Mouse (Mus musculus) liver, embryonic 14.5 days (tissue): ENCODE data around the gene Gm11020. TPM values are rescaled to one million over a fixed set of nuclear protein-coding genes. Genes with fewer than 3 reads are reported as not detected.

Experiments used
- ATAC-seq: fragments of 200-750 bp; cut with Nextera tagmentation; 2 replicates; pipeline ENCODE4 v1.8.0; 2017; ENCODE audit warnings: moderate number of reproducible peaks, mild to moderate bottlenecking, moderate library complexity; ENCODE audit not compliant: insufficient read depth
- DNase-seq, 3 experiments: peaks; one replicate each; pipeline ENCODE4 v3.0.0-alpha.2; 2012 to 2013; ENCODE audit warnings: low read depth in 3 of 3, low spot score in 3 of 3
- H3K27ac ChIP-seq: fragments of 300-500 bp; sonication (generic); 2 replicates; pipeline ENCODE4 v1.5.1; 2014; ENCODE audit warnings: moderate library complexity, mild to moderate bottlenecking, control low read depth, inconsistent platforms
- H3K27me3 ChIP-seq: fragments of 300-500 bp; sonication (generic); 2 replicates; pipeline ENCODE4 v1.6.1; 2014; ENCODE audit warnings: mild to moderate bottlenecking, low read length, moderate library complexity; ENCODE audit not compliant: control insufficient read depth, insufficient read depth
- H3K36me3 ChIP-seq: fragments of 300-500 bp; sonication (generic); replicated peaks from 2 replicates; pipeline ENCODE4 v1.6.1; 2014; ENCODE audit warnings: low read depth; ENCODE audit not compliant: control insufficient read depth, insufficient read depth
- H3K4me1 ChIP-seq, 2 experiments: fragments of 200-500 bp in 1 of 2; fragments of 300-500 bp in 1 of 2; sonication (generic) in 1 of 2; replicated peaks; 2 replicates each; pipeline ENCODE4 v1.6.1; 2012 to 2014; ENCODE audit warnings: antibody characterized with exemption in 1 of 2, inconsistent platforms in 1 of 2, low read length in 1 of 2; ENCODE audit not compliant: control insufficient read depth in 2 of 2, insufficient read depth in 2 of 2
- H3K4me2 ChIP-seq: fragments of 300-500 bp; sonication (generic); 2 replicates; pipeline ENCODE4 v1.6.1; 2014; ENCODE audit warnings: low read depth, mild to moderate bottlenecking, control low read depth, moderate library complexity
- H3K4me3 ChIP-seq, 2 experiments: fragments of 200-500 bp in 1 of 2; fragments of 300-500 bp in 1 of 2; sonication (generic) in 1 of 2; 2 replicates each; pipeline ENCODE4 v1.5.1; 2012 to 2014; ENCODE audit warnings: low read depth in 2 of 2, low read length in 2 of 2, mild to moderate bottlenecking in 2 of 2, control low read depth in 1 of 2, inconsistent platforms in 1 of 2, moderate library complexity in 1 of 2; ENCODE audit not compliant: insufficient read depth in 1 of 2
- H3K9ac ChIP-seq: fragments of 300-500 bp; sonication (generic); replicated peaks from 2 replicates; pipeline ENCODE4 v1.6.1; 2014; ENCODE audit warnings: mild to moderate bottlenecking, control low read depth, moderate library complexity
- H3K9me3 ChIP-seq: fragments of 300-500 bp; sonication (generic); 2 replicates; pipeline ENCODE4 v1.6.1; 2016; ENCODE audit warnings: low read length, mixed read lengths; ENCODE audit not compliant: control insufficient read depth
- CTCF ChIP-seq: IDR thresholded peaks from 2 replicates; pipeline ENCODE4 v1.5.1; 2016; ENCODE audit warnings: antibody characterized with exemption, low read depth, control low read depth
- EP300 ChIP-seq: IDR thresholded peaks from 2 replicates; pipeline ENCODE4 v1.6.1; 2016; ENCODE audit warnings: antibody characterized with exemption, low read depth
- WGBS: fragments of 180-500 bp; shearing (Covaris S2); extraction: QIAGEN DNeasy Blood & Tissue Kit; methylation state at CpG from one replicate; pipeline ENCODE4 v1.1.7; 2014; ENCODE audit not compliant: insufficient replicate concordance; 5-methylcytosine and 5-hydroxymethylcytosine counted together
- polyA plus RNA-seq, 2 experiments: library from polyadenylated mRNA; depleted of rRNA in 1 of 2; stranded (reverse) in 1 of 2; unstranded in 1 of 2; fragments of >200 nt; fragmentation: Nextera tagmentation in 1 of 2; extraction: Ambion mirVana in 1 of 2; gene quantifications; 2 replicates each; pipeline versions ENCODE4 v1.2.1 to v1.2.3; 2012 to 2014

The Gm11020 gene
- polyA plus RNA-seq, 2 experiments, result not detected

DNA sequence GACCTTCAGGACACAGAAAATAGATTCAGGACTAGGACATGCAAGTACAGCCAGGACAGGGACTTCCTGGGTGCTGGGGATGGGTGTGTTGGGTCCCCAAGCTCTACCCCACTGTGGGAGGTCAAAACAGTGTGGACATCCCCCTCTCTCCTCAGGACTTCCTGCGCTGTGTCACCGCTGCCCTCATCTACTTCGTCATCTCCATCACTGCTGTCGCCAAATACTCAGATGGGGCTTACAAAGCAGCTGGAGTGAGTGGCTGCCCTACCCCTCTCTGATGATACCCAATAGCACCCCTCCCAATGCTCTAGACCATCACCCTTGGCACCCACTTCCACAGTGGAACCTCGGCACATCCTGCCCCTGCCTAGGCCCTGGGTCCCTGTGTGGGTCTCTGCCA lies 23.3 kb downstream of the Gm11020 start:
- Histone ChIP-seq H3K9ac (no peak overlapping the region), H3K9me3 (no peaks in the 10 kb centered on the region), H3K36me3 (no peaks in the 10 kb centered on the region; the same call in 1 of the 2 replicates), H3K27me3 (peaks cover 2% of the 10 kb centered on the region; the same call in 1 of the 2 replicates), H3K4me2 (no peak overlapping the region), H3K4me3 (no peak overlapping the region), H3K4me1 (peaks cover 0 to 2% of the 10 kb centered on the region in 2 experiments; a peak in 1 of 4 replicates), H3K27ac (no peak overlapping the region)
- WGBS, result 65% methylated on average over 5 of the region's 5 CpGs
- ATAC-seq (no peak), DNase-seq (no peak)
- TF ChIP-seq EP300 (no peak), CTCF (no peak)

DNA sequence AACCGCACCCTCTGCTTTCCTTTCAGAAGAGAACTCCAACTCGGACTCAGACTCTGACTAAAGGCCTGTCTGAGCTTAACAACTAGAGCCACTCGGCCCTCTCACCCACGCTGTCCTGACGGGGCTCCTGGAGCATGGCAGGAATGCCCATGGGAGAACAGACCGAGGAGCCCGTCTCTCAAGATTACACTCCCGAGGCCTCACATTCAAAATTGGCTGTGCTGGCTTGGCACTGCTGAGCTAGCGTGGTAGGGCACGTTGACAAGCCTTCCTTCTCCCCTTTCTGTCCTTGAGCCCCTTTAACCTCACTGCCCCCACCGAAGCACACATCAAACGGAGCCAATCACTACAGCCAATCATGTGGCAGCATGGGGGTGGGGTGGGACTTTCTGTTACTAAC lies 25.3 kb downstream of the Gm11020 start:
- no peak overlapping the region for H3K9ac ChIP-seq
- H3K4me1 ChIP-seq, result no peaks in the 10 kb centered on the region; a peak in 1 of 4 replicates
- 62% methylated on average over 12 of the region's 12 CpGs for WGBS
- no peak overlapping the region for H3K4me2 ChIP-seq
- TF ChIP-seq CTCF, result no peak
- no peak for TF ChIP-seq EP300
- ATAC-seq, result no peak
- no peaks in the 10 kb centered on the region for H3K27me3 ChIP-seq
- H3K4me3 ChIP-seq, result no peak overlapping the region
- H3K9me3 ChIP-seq, result no peaks in the 10 kb centered on the region
- DNase-seq, result no peak
- H3K36me3 ChIP-seq, result no peaks in the 10 kb centered on the region; the same call in 1 of the 2 replicates
- H3K27ac ChIP-seq, result no peak overlapping the region

DNA sequence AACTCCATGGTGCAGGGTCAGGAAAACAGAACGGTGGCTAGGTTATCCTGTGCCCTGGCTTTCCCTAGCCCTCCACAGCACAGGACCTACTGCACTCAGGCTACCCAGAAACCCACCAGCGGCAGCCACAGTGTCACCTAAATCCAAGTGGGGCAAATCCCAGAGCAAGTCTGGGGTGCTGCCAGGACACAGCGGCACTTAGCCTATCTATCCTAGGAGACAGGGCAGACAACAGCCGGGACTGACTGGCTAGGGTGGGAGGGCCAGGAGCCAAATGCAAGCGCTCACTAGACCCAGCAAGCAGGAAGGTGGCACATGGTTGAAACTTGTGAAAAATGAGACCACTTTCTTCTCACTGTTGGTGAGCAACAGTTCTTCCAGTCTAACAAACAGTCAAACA lies 27.6 kb downstream of the Gm11020 start:
- Histone ChIP-seq H3K27me3 (no peaks in the 10 kb centered on the region), H3K27ac (no peak overlapping the region), H3K4me1 (no peaks in the 10 kb centered on the region; a peak in 1 of 4 replicates), H3K36me3 (no peaks in the 10 kb centered on the region; the same call in 1 of the 2 replicates), H3K9ac (no peak overlapping the region), H3K4me2 (no peak overlapping the region), H3K4me3 (no peak overlapping the region), H3K9me3 (no peaks in the 10 kb centered on the region)
- 71% methylated on average over 5 of the region's 5 CpGs for WGBS
- no peak for DNase-seq
- no peak for ATAC-seq
- TF ChIP-seq EP300 (no peak), CTCF (no peak)

DNA sequence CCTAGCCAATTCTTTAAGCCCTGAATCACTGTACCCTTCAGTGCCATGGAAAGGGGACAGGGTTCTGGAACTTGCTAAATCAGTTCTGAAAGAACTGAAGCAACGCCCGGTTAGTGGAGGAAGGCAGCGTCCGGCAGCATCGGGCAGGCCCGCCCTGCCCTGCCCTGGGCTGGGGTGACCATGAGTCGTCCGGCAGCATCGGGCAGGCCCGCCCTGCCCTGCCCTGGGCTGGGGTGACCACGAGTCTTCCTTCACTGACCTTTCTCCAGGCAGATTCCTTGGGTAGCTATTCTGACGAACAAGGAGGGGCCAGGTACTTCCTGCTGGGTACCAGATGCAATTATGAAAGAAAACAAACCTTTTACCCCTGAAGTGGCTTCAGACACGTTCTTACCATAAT lies 28.7 kb downstream of the Gm11020 start:
- no peak overlapping the region for H3K9ac ChIP-seq
- H3K36me3 ChIP-seq, result no peaks in the 10 kb centered on the region; the same call in 1 of the 2 replicates
- H3K27me3 ChIP-seq, result no peaks in the 10 kb centered on the region
- no peak overlapping the region for H3K4me2 ChIP-seq
- no peak for ATAC-seq
- H3K27ac ChIP-seq, result no peak overlapping the region
- 71% methylated on average over 13 of the region's 13 CpGs for WGBS
- TF ChIP-seq EP300 (no peak), CTCF (no peak)
- no peaks in the 10 kb centered on the region for H3K9me3 ChIP-seq
- H3K4me3 ChIP-seq, result no peak overlapping the region
- H3K4me1 ChIP-seq, result no peaks in the 10 kb centered on the region; a peak in 1 of 4 replicates
- DNase-seq, result no peak

DNA sequence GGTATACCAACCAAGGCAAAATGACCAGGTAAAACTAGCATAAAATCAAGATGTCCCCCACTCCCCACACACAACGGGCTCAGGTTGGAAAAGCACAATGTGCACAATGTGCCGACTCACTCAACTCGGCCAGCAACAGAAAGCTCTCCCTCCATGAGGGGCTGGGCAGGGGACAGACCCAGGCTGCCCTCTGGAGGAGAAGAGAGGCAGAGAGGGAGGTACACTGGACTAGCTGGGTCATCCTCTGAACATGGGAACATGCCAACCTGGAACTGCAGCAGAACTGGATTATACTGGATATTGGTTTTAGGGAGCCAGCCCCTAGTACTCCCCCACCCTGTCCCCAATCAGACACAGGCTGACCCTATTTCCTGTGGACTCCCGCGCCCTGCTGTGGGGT lies 31.8 kb downstream of the Gm11020 start:
- DNase-seq, result no peak
- peak; percentile 42 for TF ChIP-seq CTCF
- TF ChIP-seq EP300, result no peak
- no peak overlapping the region for H3K4me2 ChIP-seq
- H3K27me3 ChIP-seq, result no peaks in the 10 kb centered on the region
- 45% methylated on average over 5 of the region's 5 CpGs for WGBS
- H3K27ac ChIP-seq, result no peak overlapping the region
- H3K4me1 ChIP-seq, result no peaks in the 10 kb centered on the region
- H3K9me3 ChIP-seq, result no peaks in the 10 kb centered on the region
- H3K4me3 ChIP-seq, result no peak overlapping the region
- no peak for ATAC-seq
- H3K36me3 ChIP-seq, result no peaks in the 10 kb centered on the region
- H3K9ac ChIP-seq, result no peak overlapping the region
